Mouse (Mus musculus) kidney, adult 2 months (tissue): ENCODE data around the gene Zfp747.

Experiments
- CTCF ChIP-seq: fragments of 200-500 bp; conservative IDR thresholded peaks from 2 replicates; pipeline ENCODE4 v1.5.1; 2011; ENCODE audit warnings: low read depth, mild to moderate bottlenecking, control low read depth, low read length, moderate library complexity, mixed read lengths; ENCODE audit not compliant: insufficient read depth, insufficient read length
- POLR2A ChIP-seq: fragments of 200-500 bp; IDR thresholded peaks from one replicate; pipeline ENCODE4 v1.6.1; 2011; ENCODE audit warnings: low read depth, low read length, control low read depth

- TF ChIP-seq CTCF: no peak
- TF ChIP-seq POLR2A: no peak
Observed at GRCm38 (mm10) chr7:127391538-127391937, 15.7 kb upstream of the Zfp747 start.
